Mouse (Mus musculus): ENCODE measurements at regions not wholly inside any gene's neighbourhood (a gene's known extent, or its start where the extent isn't known, plus 50 kb on each side); places are given as distances from the start of the nearest gene placed in this dataset.
A peak's percentile ranks its signal among the peaks of the same experiment; 100 is the strongest.
"Not testable (repeated sequence)": the region's sequence is repeated elsewhere in the genome, so short reads cannot be mapped to it uniquely, and the experiment has no call there.

GRCm38 (mm10) chr16:65312947-65313346 is 207.3 kb upstream of the Htr1f start:
- DNase-seq (ENCODE audit: low spot score): no peak

- no peak for DNase-seq (ENCODE audit: low spot score)
Measured at GRCm38 (mm10) chr16:65315052-65315451, 205.3 kb upstream of the Pou1f1 start.

GRCm38 (mm10) chr16:65332412-65332811 is 187.9 kb upstream of the Pou1f1 start:
- no peak for DNase-seq (ENCODE audit: low spot score)

GRCm38 (mm10) chr16:65339225-65339624 is 181.1 kb upstream of the Pou1f1 start:
- DNase-seq (ENCODE audit: low spot score): no peak

- DNase-seq (ENCODE audit: low spot score): no peak
Measured at GRCm38 (mm10) chr16:65359881-65360280, 160.4 kb upstream of the Pou1f1 start.

- no peak for DNase-seq (ENCODE audit: low spot score)
Measured at GRCm38 (mm10) chr16:65369271-65369670, 151.0 kb upstream of the Pou1f1 start.

GRCm38 (mm10) chr16:65370939-65371338 is 149.4 kb upstream of the Pou1f1 start:
- peak; percentile 54 for DNase-seq (ENCODE audit: low spot score)

- DNase-seq (ENCODE audit: low spot score): no peak
Measured at GRCm38 (mm10) chr16:65376553-65376952, 143.8 kb upstream of the Pou1f1 start.

- DNase-seq (ENCODE audit: low spot score): no peak
Measured at GRCm38 (mm10) chr16:65378276-65378675, 142.0 kb upstream of the Pou1f1 start.

- DNase-seq (ENCODE audit: low spot score): peak; percentile 29
Measured at GRCm38 (mm10) chr16:65379939-65380338, 140.4 kb upstream of the Pou1f1 start.

GRCm38 (mm10) chr16:65403926-65404648 is 116.2 kb upstream of the Pou1f1 start:
- no peak for DNase-seq (ENCODE audit: low spot score)

- DNase-seq (ENCODE audit: low spot score): no peak
Measured at GRCm38 (mm10) chr16:65404816-65405215, 115.5 kb upstream of the Pou1f1 start.

- DNase-seq (ENCODE audit: low spot score): peak; percentile 8
Measured at GRCm38 (mm10) chr16:65405824-65406556, 114.3 kb upstream of the Pou1f1 start.

- not testable (repeated sequence) for DNase-seq (ENCODE audit: low spot score)
Measured at GRCm38 (mm10) chr16:65432046-65432445, 88.3 kb upstream of the Pou1f1 start.

GRCm38 (mm10) chr16:65436076-65436475 is 84.2 kb upstream of the Pou1f1 start:
- peak; percentile 17 for DNase-seq (ENCODE audit: low spot score)

- no peak for DNase-seq (ENCODE audit: low spot score)
Measured at GRCm38 (mm10) chr16:65441954-65442353, 78.4 kb upstream of the Pou1f1 start.

GRCm38 (mm10) chr16:65448810-65449209 is 71.5 kb upstream of the Pou1f1 start:
- no peak for DNase-seq (ENCODE audit: low spot score)

- DNase-seq (ENCODE audit: low spot score): no peak
Measured at GRCm38 (mm10) chr16:65450706-65451105, 69.6 kb upstream of the Pou1f1 start.

GRCm38 (mm10) chr16:65451885-65452284 is 68.4 kb upstream of the Pou1f1 start:
- no peak for DNase-seq (ENCODE audit: low spot score)

GRCm38 (mm10) chr16:65456948-65457347 is 63.4 kb upstream of the Pou1f1 start:
- DNase-seq (ENCODE audit: low spot score): not testable (repeated sequence)

- no peak for DNase-seq (ENCODE audit: low spot score)
Measured at GRCm38 (mm10) chr16:65458234-65458633, 62.1 kb upstream of the Pou1f1 start.

GRCm38 (mm10) chr16:65469681-65470080 is 50.6 kb upstream of the Pou1f1 start:
- DNase-seq (ENCODE audit: low spot score): no peak

Measured in embryo, embryonic 10.5 days (tissue).